ENCODE assay signal across 13 mouse cellular contexts in genomic region chr1:121249081-121249480, GRCm38 (mm10).
DNase-seq lines count a peak whose midpoint lies in the region; ATAC-seq and TF ChIP-seq lines count a peak whose summit lies in the region.
"Had no signal": no experiment of that assay in that cellular context is flagged by ENCODE, and none has a peak within 500 bp of the region (broad histone marks: within the 10 kb centered on the region; RNA-seq: fewer than 3 reads in every experiment).

No protein-coding gene starts in this region.

- H3K27me3 ChIP-seq in Patski = peaks cover 6% of the 10 kb centered on the region
- H3K27me3 ChIP-seq: megakaryocyte, embryonic 14.5 days had no signal

- POLR2A ChIA-PET in Patski (lab: Charles Lee) = no interaction called here

- intact Hi-C loops in gastrocnemius, adult 2 months (cut with DNase I) = loop anchor here (2.0 kb wide), 1 partner anchor 152 kb away; no protein-coding TSS in a partner anchor

- DNase-seq in gastrocnemius, adult 2 months = no peak
- no peak for DNase-seq in gastrocnemius, postnatal 10 days
- peak; percentile 3 for DNase-seq in lung, postnatal 14 days
- DNase-seq in lung, postnatal 4 days = no peak
- DNase-seq in Patski (ENCODE audit: low read depth, low spot score) = no peak
- DNase-seq in mesoderm, embryonic 11.5 days (ENCODE audit: low read depth, low spot score) = peak; percentile 15
- DNase-seq in cerebellum, postnatal 36 days = no peak
- DNase-seq in right cerebral cortex, postnatal 4 days = no peak
- DNase-seq: cerebellum, adult 11 months had no signal

- in situ Hi-C loops in Patski (cut with MboI; ENCODE audit: low pct_unique_long_range_greater_than_20kb) = no loop called here

- CTCF ChIA-PET in Patski (lab: Charles Lee) = interaction anchor here (0.6 to 2.4 kb wide), 5 partner anchors 47 to 153 kb away, joined by 3 to 19 read pairs (median 9); no protein-coding TSS in a partner anchor

- ATAC-seq in Patski = no peak
- ATAC-seq: inflammation-experienced regulatory T-cells, adult 6 months had no signal

- H3K27ac ChIP-seq in gastrocnemius, adult 2 months = no peak overlapping the region
- H3K27ac ChIP-seq: forebrain, embryonic 10.5 days; heart, embryonic 10.5 days had no signal

- TF ChIP-seq CTCF in gastrocnemius, adult 2 months (IDR thresholded peaks at IDR 0.05) = peak; percentile 62
- TF ChIP-seq CTCF in Patski (IDR thresholded peaks at IDR 0.05) = peak; percentile 62

- no peak overlapping the region for H3K4me3 ChIP-seq in gastrocnemius, adult 2 months
- H3K4me3 ChIP-seq: forebrain, embryonic 10.5 days; heart, embryonic 10.5 days; megakaryocyte, embryonic 14.5 days had no signal

Comparison
In these comparisons a context has a peak if more than half of its experiments do, and no peak if none do; other contexts are left out.
1. DNase-seq: peak in lung, postnatal 14 days (single experiment) and mesoderm, embryonic 11.5 days (single experiment); none in gastrocnemius, adult 2 months (single experiment), gastrocnemius, postnatal 10 days (single experiment), lung, postnatal 4 days (0 of 2), Patski (single experiment), cerebellum, postnatal 36 days (0 of 2) and right cerebral cortex, postnatal 4 days (single experiment).